Mouse (Mus musculus) heart, postnatal 0 days (tissue): Measurements from ENCODE around the gene Ms4a3.

Source experiments
- CTCF ChIP-seq: IDR thresholded peaks from 2 replicates; pipeline ENCODE4 v1.5.1; 2016; ENCODE audit warnings: antibody characterized with exemption, control low read depth, low read depth
- EP300 ChIP-seq: IDR thresholded peaks from 2 replicates; pipeline ENCODE4 v1.6.1; 2016; ENCODE audit warnings: antibody characterized with exemption, low read depth

DNA sequence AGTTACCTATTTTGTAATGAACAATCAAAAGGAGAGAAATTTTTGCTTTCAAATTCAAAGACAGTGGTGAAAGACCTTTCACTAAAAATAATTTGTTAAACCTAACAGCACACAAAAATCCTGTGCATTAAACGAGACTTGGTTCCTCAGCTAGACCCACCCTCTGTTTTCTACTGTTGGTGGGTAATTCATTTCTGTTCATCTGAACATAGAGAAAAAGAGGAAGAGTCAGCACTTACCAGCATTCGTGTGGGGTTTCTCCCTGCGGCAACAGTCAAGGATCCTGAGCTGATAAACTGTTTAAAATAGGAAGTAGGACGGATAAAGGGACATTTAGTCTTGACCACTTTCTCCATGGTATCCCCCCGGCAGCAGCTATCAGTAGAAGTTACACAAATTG lies 5.1 kb downstream of the Ms4a3 start:
- TF ChIP-seq CTCF: no peak
- TF ChIP-seq EP300: no peak
